Mouse (Mus musculus): ENCODE data around the gene Ddx42. TPM values are rescaled to one million over a fixed set of nuclear protein-coding genes. Genes with fewer than 3 reads are reported as not detected.

Ddx42 gene
- total RNA-seq, 2 experiments from 2014 or later: 63.0 to 68.0 TPM

DNA sequence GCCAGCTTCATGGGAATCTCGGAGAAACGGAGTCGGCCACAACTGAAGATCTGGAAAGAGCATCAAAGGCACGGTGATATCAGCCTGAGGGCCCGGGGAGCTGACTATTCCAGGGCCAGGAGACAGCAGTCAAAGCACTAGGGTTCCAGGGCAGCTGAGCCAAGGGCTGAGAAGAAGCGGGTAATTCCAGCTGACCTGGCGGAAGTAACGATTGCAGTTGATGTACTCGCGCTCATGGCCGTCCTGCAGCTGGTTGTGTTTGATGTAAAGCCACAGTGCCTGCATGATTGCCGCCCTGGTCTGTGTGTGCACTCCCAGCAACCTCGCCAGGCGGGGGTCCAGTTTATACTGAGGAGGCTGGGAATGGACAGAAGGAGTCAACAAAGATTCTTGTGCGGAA lies 48.3 kb downstream of the Ddx42 start:
- intact Hi-C loops (cut with DNase I): no loop called here
- DNase-seq (ENCODE audit: low spot score in 2 of 2): no peak

GRCm38 (mm10) chr11:106265570-106265969 lies 48.8 kb downstream of the Ddx42 start:
- intact Hi-C loops (cut with DNase I): no loop called here
- DNase-seq (ENCODE audit: low spot score in 2 of 2): no peak

- intact Hi-C loops (cut with DNase I): no loop called here
- no peak for DNase-seq (ENCODE audit: low spot score in 2 of 2)
Observed at GRCm38 (mm10) chr11:106266431-106266830, 49.7 kb downstream of the Ddx42 start.

DNA sequence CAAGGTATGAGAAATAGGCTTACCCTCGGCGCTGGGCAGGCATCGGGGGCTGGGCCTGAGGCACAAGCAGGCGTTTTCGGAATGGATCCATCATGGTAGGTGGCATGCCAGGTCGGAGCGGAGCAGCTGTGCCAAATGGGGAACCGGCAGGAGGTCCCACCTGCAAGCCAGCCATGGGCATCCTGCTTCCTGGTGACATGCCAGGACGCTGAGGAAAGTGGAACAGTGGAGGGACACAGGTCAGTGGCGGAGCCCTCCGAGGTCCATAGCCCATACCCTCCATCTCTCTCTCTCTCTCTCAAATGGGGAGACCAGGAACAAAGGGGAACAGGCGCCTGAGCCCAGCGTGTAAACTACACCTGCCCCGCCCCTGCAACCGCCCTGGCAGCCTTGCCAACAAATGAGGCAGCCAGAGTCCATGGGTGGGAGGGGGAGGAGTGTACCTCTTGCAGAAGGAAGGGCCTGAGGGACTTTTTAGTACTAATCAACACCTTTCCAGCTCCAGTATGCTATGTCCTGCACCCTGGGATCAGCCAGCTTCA lies 50.7 kb downstream of the Ddx42 start:
- no peak for DNase-seq (ENCODE audit: low spot score in 2 of 2)
- intact Hi-C loops (cut with DNase I): no loop called here

- no peak for DNase-seq (ENCODE audit: low spot score in 2 of 2)
- intact Hi-C loops (cut with DNase I): no loop called here
Observed at GRCm38 (mm10) chr11:106267871-106268270, 51.1 kb downstream of the Ddx42 start.

- peak; percentile 51 to 53 for DNase-seq (ENCODE audit: low spot score in 2 of 2)
- intact Hi-C loops (cut with DNase I): no loop called here
Observed at GRCm38 (mm10) chr11:106268326-106269059, 51.8 kb downstream of the Ddx42 start.

DNA sequence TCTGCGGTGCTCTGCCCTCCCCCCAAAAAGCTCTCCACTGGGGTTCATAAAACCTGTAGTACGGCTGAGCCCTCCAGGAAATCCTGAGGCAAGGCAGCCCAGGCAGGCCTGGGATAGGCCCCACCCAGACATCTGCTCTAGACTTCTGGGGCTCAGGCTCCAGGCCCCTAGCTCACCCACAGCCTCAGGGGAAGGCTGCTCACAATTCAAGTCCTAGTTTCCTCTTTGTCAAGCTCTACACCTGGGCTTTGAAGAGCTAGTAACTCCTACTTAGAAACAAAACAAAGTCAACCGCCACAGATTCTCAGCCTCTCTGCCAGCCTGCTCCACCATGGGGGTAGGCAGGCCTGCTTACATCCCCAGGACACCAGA lies 52.3 kb downstream of the Ddx42 start:
- intact Hi-C loops (cut with DNase I): no loop called here
- DNase-seq (ENCODE audit: low spot score in 2 of 2): no peak

- DNase-seq (ENCODE audit: low spot score in 2 of 2): no peak
- intact Hi-C loops (cut with DNase I): no loop called here
Observed at GRCm38 (mm10) chr11:106271131-106271793, 54.5 kb downstream of the Ddx42 start.

DNA sequence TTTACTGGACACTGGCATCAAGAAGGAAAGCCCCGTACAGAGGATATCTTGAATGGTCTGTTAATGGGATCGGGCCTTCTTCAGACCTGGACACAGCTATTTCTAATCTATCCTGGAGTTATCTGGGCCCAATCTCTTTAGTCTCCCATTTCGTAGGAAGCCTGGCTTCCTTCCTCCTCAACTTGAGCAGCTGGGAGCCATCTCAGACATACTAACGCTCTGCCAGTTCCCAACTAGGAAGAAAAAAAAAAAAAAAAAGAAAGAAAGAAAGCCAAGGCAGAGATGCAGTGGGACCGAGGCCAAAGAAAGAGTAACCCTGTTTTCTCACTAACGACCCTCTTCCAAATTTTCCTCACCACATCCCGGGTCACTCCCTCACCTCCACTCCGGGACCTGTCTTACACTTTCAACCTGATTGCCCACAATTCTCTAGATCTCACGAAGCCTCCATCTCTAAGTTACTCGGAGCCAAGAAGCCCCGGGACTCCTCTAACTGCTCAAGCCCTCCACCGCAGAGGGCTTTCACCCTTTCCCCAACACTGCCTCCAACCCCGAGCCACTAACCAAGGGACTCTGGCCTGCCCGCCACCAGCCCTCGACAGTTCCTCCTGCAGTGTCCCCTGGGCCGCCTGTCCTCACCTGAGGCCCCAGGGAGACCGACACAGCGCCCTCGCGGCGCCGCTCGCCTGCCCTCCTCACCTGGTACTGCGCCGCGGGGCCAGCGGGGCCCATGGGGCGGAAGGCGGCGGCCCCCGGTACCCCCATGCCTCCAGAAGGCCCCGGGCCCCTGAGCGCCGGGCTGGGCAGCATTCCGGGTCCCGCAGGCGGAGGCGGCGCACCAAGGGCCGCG lies 55.3 kb downstream of the Ddx42 start:
- intact Hi-C loops (cut with DNase I): no loop called here
- DNase-seq (ENCODE audit: low spot score in 2 of 2): peak in 1 of 2 experiments; percentile 54

GRCm38 (mm10) chr11:106272644-106273310 lies 56.1 kb downstream of the Ddx42 start, which contains the start of gene Smarcd2:
Smarcd2 (minus strand) TSS chr11:106272972.
- intact Hi-C loops (cut with DNase I): no loop called here
- DNase-seq (ENCODE audit: low spot score in 2 of 2): peak; percentile 98 to 99

GRCm38 (mm10) chr11:106273311-106273684 lies 56.6 kb downstream of the Ddx42 start:
- intact Hi-C loops (cut with DNase I): no loop called here
- no peak for DNase-seq (ENCODE audit: low spot score in 2 of 2)

DNA sequence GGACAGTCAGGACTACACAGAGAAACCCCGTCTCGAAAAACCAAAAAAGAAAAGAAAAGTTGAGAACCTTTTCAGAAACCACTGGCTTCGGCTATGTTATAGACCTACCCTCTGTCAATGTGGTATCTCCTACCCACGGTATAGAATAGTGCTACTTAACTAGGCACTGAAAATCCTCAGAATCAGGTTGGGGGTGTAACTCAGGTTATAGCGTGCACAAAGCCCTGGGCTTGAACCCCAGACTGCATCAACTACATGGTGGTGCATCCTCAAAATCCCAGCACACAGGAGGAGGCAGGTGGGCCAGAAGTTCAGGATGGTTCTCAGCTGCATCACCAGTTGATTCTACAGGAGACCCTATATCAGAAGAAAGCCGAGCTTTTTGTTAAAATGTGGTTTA lies 57.1 kb downstream of the Ddx42 start:
- intact Hi-C loops (cut with DNase I): no loop called here
- no peak for DNase-seq (ENCODE audit: low spot score in 2 of 2)

DNA sequence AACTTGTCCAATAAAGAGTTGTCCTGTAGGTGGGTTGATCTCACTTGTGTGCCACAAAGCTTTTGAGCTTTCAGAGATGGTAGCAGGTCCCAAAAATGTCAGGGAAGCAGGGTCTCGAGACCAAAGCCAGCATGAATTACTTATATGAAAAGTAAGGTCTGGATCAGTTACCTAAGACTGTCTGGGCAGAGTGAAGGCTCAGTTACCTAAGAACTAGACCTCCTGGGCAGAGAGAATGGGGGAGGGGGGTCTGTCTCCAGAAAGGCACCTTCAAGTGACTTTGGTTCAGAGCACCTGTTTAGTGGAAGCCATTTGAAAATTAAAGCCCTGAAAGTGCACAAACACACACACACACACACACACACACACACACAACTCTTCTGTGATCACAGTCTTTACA lies 57.6 kb downstream of the Ddx42 start:
- intact Hi-C loops (cut with DNase I): no loop called here
- DNase-seq (ENCODE audit: low spot score in 2 of 2): no peak

DNA sequence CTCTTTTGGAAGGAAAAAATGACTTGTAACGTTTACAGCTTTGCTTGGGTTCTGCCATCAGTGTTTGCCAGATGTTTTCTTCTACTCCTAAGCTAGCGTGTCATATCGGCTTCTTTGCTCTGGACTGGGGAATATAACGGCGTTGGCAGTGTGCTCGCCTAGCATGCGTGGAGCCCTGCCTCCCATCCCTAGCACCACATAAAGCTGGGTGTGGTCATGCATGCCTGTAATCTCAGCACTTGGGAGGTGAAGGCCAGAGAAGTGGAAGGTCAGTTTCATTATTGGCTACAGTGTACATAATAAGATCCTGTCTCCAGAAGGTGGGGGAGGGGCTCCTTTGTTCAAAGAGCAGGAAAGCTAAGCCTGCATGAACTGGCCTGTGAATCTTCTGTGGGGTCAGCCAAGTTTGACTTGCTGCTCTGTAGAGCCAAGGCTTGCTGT lies 58.3 kb downstream of the Ddx42 start:
- no peak for DNase-seq (ENCODE audit: low spot score in 2 of 2)
- intact Hi-C loops (cut with DNase I): no loop called here

DNA sequence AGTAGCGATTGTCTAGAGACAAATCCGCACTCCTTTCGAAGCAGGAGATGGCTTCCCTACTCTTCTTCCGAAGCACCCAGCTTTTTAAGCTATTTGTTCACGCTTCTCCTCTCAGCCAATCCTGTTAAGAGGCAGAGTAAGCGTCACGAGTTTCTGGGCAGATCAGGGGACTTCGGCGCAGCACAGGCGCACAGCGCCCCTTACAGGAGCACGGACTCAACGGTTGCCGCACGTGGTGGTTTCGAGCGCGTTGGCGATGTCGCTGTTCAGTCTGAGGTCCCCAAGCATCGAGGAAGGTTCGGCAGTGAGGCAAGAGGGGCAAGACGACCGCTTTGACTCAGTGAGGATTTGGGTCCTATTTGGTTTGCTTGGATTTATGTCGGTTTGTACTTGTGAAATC lies 59.7 kb downstream of the Ddx42 start, which contains the start of gene Tcam1:
Gene Tcam1, plus strand, starts transcription at position 219 of the 400 bp plus-strand sequence.
- peak; percentile 90 to 91 for DNase-seq (ENCODE audit: low spot score in 2 of 2)
- intact Hi-C loops (cut with DNase I): no loop called here

GRCm38 (mm10) chr11:106282452-106282851 lies 65.7 kb downstream of the Ddx42 start:
- intact Hi-C loops (cut with DNase I): no loop called here

DNA sequence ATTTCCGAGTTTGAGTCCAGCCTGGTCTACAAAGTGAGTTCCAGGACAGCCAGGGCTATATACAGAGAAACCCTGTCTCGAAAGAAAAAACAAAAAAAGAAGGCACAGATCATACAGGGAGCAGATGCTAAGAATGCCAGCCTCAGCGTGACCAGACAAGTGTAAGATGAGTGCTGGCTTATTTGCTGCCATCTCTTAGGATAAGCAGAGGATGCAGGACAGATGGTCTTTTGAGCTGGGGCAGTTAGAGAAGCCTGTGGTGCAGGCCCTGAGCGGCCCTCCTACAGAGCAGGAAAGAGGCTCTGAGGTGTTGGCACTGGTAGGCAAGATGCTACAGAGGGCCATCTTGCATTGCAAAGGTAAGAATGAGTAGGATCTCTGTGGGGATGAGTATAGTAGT lies 66.6 kb downstream of the Ddx42 start:
- no peak for DNase-seq (ENCODE audit: low spot score in 2 of 2)

More at GRCm38 (mm10) chr11:106282452-106282851, 65.7 kb downstream of the Ddx42 start:
- DNase-seq (ENCODE audit: low spot score in 2 of 2): no peak

GRCm38 (mm10) chr11:106284126-106284525 lies 67.4 kb downstream of the Ddx42 start:
- intact Hi-C loops (cut with DNase I): no loop called here
- no peak for DNase-seq (ENCODE audit: low spot score in 2 of 2)

More for the DNA sequence above, 66.6 kb downstream of the Ddx42 start:
- intact Hi-C loops (cut with DNase I): no loop called here

- DNase-seq (ENCODE audit: low spot score in 2 of 2): no peak
- intact Hi-C loops (cut with DNase I): no loop called here
Observed at GRCm38 (mm10) chr11:106286206-106286605, 69.5 kb downstream of the Ddx42 start.
